Mouse (Mus musculus) liver, embryonic 14.5 days (tissue): ENCODE results near the gene Fads3.

Experiments
- CTCF ChIP-seq: IDR thresholded peaks from 2 replicates; pipeline ENCODE4 v1.5.1; 2016; ENCODE audit warnings: antibody characterized with exemption, low read depth, control low read depth
- EP300 ChIP-seq: IDR thresholded peaks from 2 replicates; pipeline ENCODE4 v1.6.1; 2016; ENCODE audit warnings: antibody characterized with exemption, low read depth

GRCm38 (mm10) chr19:10060783-10061590 lies 19.6 kb downstream of the Fads3 start:
- TF ChIP-seq CTCF (no peak), EP300 (no peak)
